Mouse (Mus musculus) CH12F3 (cell line): ENCODE results near the gene Bach2.

Source experiments
- in situ Hi-C: fragments of 300-500 bp; cut with MboI; formaldehyde crosslinking; loops from 2 replicates; pipeline ENCODE4 v1.14.3; 2020; ENCODE audit warnings: low sequenced_read_pairs

The Bach2 gene

GRCm38 (mm10) chr4:32324111-32324510 lies 85.5 kb downstream of the Bach2 start:
- in situ Hi-C loops, result no loop called here

- in situ Hi-C loops, result no loop called here
Measured at GRCm38 (mm10) chr4:32324967-32325366, 86.4 kb downstream of the Bach2 start.

- in situ Hi-C loops, result no loop called here
Measured at GRCm38 (mm10) chr4:32325596-32325995, 87.0 kb downstream of the Bach2 start.

GRCm38 (mm10) chr4:32326279-32326678 lies 87.7 kb downstream of the Bach2 start:
- in situ Hi-C loops, result no loop called here

- in situ Hi-C loops, result no loop called here
Measured at GRCm38 (mm10) chr4:32326860-32327259, 88.3 kb downstream of the Bach2 start.

DNA sequence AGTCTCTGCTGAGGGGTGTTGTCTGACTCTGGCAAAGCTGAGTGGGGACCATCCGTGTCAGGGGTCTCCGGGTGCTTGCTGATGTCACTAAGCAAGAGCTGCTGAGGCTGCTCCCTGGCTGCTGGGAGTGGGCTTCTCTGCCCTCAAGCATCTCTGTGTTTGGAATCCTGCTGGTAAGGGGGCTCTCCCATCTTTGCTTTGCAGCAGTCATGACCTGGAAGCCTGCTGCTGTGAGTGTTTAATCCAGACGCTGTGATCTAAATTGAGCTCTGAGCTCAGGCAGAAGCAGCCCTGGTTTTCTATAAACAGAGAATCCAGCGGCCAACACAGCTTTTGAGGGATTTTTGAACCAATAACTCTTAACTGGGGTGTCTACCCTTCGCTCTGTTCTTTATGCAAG lies 89.0 kb downstream of the Bach2 start:
- in situ Hi-C loops, result no loop called here

DNA sequence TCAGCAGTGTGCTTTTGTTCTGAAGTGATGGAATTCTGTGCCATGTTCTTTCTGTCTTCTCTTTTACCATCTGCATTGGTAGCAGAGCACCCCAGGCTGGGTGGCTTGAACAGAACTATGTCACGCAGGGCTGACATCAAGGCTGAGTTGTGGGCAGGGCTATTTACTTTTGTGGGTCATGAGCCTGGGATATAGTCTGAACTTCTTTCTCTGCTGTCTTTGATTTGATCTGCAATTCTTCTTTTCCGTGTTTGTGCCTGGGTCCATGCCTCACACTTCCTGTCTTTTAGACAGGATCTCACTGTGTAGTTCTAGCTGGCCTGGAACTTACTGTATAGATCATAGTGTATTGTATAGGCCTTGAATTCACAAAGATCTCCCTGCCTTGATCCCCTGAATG lies 90.0 kb downstream of the Bach2 start:
- in situ Hi-C loops, result no loop called here

DNA sequence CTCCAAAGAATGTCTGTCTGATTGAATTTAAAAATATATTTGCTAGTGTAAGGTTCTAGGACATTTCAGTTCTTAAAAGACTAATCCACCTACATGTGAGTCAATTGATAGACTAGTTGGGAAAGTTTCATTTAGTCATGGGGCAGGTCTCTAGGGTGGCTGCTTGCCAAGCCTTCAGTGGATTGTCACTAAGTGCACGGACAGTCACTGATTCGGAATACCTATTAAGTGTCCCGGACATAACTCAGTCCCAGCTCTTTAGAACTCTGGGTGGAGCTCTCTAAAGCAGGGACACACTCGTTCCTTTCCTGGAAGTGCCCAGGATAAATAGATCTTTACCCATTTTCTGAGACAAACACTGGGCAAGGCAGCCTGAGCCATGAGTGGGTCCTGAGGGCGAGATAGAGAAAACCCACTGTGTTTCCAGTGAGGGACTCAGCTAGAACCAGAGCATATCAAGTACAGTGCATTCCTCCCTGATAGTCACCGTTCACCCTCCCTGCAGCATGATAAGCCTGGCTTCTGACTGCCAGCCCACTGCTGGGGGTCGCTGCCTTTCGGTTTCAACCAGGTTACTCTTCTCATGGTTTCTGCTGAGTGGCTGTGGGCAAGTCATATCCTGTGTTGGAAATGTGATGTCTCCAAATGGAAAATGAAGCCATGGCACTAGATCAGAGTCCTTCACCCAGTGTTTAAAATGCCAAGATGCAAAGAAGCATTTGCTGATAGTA lies 92.1 kb downstream of the Bach2 start:
- in situ Hi-C loops, result no loop called here

DNA sequence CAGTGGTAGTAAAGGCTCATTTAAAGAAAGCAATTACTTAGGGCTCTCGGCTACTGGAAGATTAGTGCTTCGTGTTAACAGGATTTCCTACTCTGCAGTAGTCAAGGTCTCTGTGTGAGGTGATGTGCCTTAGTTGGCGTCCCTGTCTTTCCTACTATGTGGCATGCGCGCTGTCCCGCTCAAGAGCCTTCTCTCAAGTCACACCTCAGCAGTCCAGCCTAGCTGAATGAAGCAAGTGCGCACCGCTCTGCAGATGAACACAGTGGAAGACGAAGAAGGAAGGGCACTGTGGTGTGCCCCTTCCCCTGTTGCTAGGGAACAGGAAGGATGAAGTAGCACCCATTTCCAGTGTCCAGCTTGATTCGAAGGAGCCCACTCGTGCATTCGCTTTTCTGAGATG lies 93.4 kb downstream of the Bach2 start:
- in situ Hi-C loops, result no loop called here

DNA sequence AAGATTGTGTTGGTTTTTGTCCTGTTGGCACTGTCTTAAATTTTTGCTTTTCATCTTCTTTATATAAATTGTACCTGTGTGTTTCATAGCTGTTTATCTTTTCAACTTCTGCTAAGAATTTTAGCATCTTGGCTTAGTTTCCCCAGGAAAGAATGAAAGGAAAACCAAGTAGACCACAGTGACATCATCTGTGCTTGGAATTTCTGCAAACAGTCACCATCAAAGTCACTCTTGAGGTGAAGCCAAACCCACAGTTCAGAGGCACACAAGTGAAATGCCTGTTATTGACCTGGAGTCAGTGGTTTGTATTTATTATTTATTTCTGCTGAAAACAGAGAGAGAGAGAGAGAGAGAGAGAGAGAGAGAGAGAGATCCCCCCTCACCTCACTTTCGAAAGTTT lies 95.5 kb downstream of the Bach2 start:
- in situ Hi-C loops, result no loop called here

GRCm38 (mm10) chr4:32334765-32335164 lies 96.2 kb downstream of the Bach2 start:
- in situ Hi-C loops, result no loop called here

- in situ Hi-C loops, result no loop called here
Measured at GRCm38 (mm10) chr4:32335659-32336058, 97.1 kb downstream of the Bach2 start.

- in situ Hi-C loops, result no loop called here
Measured at GRCm38 (mm10) chr4:32336642-32337041, 98.0 kb downstream of the Bach2 start.

GRCm38 (mm10) chr4:32337638-32338037 lies 99.0 kb downstream of the Bach2 start:
- in situ Hi-C loops, result no loop called here

DNA sequence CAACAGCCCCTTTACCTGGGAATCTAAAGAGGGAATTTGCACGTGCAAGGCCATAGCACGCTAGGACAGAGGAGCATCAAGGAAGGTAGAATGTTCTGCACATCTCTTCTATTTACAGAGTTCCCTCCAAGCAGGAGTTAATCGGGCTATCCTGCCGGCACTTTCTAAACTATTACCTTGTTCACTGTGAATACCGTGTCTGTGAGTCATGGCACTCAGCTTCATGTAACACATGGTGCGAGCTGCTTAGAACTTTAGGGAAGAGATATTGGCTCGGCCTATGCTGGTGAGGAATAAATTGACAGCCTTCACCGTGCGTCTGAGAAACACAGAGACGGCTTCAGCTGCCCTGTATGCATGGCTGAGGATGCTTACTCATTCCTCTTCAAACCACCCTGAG lies 99.8 kb downstream of the Bach2 start:
- in situ Hi-C loops, result no loop called here

DNA sequence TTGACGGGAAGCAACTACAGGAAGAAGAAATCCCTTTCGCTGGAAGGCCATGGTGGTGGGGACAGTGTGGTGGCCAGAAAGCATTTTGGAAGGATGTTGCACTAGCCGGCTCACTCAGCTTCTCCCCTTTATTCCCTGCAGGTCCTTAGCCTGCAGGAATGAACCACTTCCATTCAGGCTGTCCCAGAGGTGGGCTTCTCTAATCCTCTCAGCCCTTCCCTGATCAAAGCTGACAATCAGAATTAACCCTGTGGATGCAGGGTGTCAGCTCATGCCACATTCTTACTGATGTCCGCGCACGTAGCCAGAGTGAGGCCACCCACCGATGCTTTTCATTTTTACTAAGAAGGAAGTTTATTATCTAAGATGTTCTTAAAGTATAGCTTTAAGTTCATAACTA lies 102.2 kb downstream of the Bach2 start:
- in situ Hi-C loops, result no loop called here

DNA sequence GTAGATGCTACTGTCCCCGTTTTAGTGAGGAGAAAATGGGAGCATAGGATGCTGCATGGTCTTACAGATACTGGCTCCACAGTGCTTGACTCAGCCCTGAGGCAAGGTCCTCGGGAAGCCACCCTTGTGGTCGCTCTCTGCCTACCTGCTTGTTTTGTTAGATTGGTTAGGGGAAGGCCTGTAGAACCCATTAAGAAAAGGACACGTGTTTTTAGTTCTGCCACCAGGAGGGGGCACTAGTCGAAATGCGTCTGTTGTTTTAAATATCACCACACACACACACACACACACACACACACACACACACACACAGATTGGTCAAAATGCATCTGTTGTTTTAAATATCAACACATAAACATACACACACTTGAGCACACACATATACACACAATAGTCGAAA lies 103.7 kb downstream of the Bach2 start:
- in situ Hi-C loops, result no loop called here

DNA sequence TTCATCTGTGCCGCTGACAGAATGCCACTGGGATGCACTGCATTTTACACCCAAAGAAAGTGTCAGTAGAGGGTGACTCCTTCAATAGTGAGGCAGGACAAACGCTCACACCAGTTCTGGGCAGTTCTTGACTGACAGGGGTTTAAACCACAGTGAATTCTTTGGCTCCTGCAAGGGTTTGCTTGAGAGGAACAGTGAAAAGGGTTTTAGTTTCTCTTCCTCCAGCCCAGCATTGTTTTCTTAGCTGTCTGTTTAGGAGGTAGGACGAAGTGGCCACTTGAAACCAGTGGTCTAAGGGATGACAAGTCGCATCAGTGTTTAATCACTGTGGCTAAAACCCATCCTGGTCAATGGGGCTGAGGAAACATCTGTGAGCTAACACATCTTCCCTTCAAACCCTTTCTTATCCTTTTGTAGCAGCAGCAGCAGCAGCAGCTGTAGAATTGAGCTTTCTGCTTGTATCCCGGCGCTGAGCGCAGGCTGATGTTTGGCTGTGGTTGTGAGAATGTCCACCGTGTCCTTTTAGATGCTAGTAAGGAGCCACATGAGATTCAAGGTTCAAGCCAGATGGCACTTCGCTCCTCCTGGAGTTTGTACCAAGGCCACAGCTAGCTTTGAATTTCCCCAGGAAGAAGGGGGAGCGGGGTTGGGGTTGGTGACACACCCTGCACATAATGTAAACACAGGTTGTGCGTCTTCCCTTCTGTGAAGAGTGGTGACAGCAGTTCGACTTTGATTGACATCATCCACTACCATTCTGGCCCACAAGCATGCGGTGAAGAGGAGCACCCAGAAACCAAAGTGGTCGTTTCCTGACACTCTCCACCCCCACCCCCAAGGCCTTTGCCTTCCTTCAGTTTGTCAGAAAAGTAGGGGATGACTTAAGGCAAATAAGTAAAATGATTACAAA lies 104.9 kb downstream of the Bach2 start:
- in situ Hi-C loops, result no loop called here

DNA sequence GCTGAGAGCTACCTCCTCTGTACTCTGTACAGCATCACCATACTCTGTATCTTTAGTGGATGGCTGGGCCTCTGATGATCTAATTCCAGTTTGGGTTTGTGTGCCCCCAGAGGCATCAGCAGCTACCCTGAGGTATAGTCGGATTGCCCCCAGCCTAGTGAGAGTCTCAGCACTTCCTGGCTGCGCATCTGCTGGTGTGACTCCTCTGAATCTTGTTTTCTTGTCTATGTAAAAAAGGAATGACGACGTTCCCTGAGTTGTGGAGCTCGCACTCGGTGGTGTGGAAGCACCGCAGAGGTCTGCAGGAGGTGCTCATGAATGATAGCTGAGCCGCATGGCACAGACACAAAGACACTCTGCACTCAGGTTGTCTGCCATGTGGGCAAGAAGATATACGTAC lies 105.7 kb downstream of the Bach2 start:
- in situ Hi-C loops, result no loop called here

DNA sequence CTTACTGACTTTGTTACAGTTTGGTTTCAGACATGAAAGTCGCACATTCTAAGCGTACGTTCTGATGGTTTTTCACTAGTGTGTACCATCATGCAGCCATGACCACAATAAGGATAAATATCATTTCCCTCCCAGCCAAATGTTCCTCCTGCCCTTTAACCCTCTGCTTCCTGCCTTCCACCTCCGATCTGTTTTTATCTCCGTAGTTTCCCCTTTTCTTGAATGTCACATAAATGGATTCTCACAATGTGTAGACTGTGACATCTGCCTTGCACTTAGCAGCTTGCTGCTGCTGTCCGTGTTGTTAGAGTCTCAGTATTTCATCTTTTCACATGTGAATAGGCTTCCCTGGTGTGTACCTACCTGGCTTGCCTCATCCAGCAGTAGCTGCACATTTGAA lies 108.6 kb downstream of the Bach2 start:
- in situ Hi-C loops, result no loop called here

- in situ Hi-C loops, result no loop called here
Measured at GRCm38 (mm10) chr4:32347711-32348110, 109.1 kb downstream of the Bach2 start.

DNA sequence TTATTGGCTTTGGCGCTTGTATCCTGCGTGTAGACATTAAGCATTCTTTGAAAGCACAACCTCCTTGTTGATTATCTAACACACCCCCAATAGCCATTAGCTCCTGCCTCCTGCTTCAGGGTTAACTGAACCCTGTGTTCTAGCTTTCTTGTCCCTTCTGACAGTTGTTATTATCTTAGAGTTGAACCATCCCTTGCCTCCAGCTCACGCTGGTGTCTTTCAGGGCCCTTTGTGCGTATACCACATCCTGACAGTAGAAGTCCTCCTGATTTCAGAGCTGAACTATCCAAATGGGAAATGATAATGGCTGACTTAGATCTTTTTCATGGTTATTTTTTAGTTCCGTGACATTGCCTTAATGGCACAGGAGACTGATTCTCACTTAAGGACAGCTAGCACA lies 110.8 kb downstream of the Bach2 start:
- in situ Hi-C loops, result no loop called here
